Mouse (Mus musculus) right cerebral cortex, postnatal 25 days (tissue): Measurements from ENCODE around the gene Olfr1122.
"Not testable (repeated sequence)": the region's sequence is repeated elsewhere in the genome, so short reads cannot be mapped to it uniquely, and the experiment has no call there.

Experiments
- DNase-seq: peaks from one replicate; pipeline ENCODE4 v3.0.0; 2022

Olfr1122 gene

GRCm38 (mm10) chr2:87385549-87385948 is at the start of gene Olfr1122:
TSS of gene Olfr1122 (plus strand) at chr2:87385849.
- DNase-seq: no peak

- no peak for DNase-seq
These were observed 31.1 kb upstream of the Olfr1122 start, which contains the start of gene Olfr1120 for GRCm38 (mm10) chr2:87354515-87354914. TSS of gene Olfr1120 (plus strand) at chr2:87354815.

- DNase-seq: not testable (repeated sequence)
These were observed 25.5 kb upstream of the Olfr1122 start for GRCm38 (mm10) chr2:87360121-87360520.

- DNase-seq: no peak
These were observed 16.1 kb upstream of the Olfr1122 start, which contains the start of gene Olfr1121 for GRCm38 (mm10) chr2:87369595-87369994. TSS of gene Olfr1121 (plus strand) at chr2:87369895.

- no peak for DNase-seq
These were observed 13.9 kb upstream of the Olfr1122 start for GRCm38 (mm10) chr2:87371726-87372125.

GRCm38 (mm10) chr2:87383935-87384334 is 1.7 kb upstream of the Olfr1122 start:
- DNase-seq: no peak

GRCm38 (mm10) chr2:87393605-87394004 is 8.0 kb downstream of the Olfr1122 start:
- peak; percentile 5 for DNase-seq

- DNase-seq: not testable (repeated sequence)
These were observed 9.0 kb downstream of the Olfr1122 start for GRCm38 (mm10) chr2:87394686-87395085.

- DNase-seq: no peak
These were observed 30.7 kb downstream of the Olfr1122 start, which contains the start of gene Olfr1123 for GRCm38 (mm10) chr2:87416335-87416734. TSS of gene Olfr1123 (plus strand) at chr2:87416635.

GRCm38 (mm10) chr2:87429975-87430374 is 44.3 kb downstream of the Olfr1122 start, which contains the start of gene Olfr1124:
TSS of gene Olfr1124 (plus strand) at chr2:87430275.
- DNase-seq: no peak

- DNase-seq: no peak
These were observed 52.1 kb downstream of the Olfr1122 start for GRCm38 (mm10) chr2:87437731-87438130.
